Mouse (Mus musculus) kidney, adult 9 months (tissue): ENCODE data around the gene Arhgap9.
"Not testable (repeated sequence)": the region's sequence is repeated elsewhere in the genome, so short reads cannot be mapped to it uniquely, and the experiment has no call there.

Experiments used
- DNase-seq: peaks from one replicate; pipeline ENCODE4 v3.0.0; 2022

Arhgap9 gene

DNA sequence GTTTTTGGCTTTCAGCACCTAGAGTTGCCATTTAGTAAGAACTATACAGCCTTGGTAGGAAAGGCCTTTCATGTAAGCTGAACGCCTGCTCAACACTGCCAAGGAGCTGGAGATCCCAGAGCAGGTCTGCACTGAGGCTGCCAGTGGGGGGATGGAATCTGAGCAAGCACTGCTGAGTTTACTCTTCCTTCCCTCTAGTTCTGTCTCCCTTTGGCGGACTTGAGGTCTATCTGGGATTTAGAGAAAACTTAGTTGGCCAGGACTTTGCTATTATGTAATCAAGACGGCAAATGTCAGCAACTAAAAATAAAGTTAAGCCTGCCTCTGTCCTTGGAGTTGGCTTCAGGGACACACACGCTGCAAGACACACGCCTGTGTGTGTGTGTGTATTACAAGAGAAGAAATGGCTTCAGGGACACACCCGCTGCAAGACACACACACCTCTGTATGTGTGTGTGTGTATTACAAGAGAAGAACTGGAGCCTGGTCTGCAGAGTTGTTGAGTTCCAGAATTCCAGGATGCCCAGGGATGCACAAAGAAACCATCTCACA is 28.7 kb upstream of the Arhgap9 start:
- peak; percentile 70 for DNase-seq

DNA sequence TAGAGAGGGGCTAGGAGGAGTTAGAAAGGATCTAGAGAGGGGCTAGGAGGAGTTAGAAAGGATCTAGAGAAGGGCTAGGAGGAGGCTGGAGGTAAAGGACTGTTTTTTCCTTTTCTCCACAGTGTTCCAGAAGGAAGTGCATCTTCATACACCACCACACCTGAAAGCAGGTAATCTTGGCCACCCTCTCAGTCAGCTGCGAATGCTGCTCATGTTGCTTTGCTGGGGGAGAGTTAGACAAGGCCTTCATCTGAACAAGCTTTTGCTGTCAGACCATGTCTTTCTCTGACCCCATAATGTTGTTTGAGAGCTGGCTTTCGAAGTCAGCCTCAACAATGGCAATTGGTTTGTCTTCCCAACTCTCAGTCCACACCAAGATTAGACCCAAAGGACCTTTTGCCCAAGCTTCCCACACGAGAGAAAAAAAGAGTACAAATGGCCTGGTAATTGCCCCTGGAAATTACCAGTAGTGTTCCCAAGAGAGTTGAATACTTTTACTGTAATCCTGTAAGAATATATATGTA is 28.1 kb upstream of the Arhgap9 start:
- no peak for DNase-seq

DNA sequence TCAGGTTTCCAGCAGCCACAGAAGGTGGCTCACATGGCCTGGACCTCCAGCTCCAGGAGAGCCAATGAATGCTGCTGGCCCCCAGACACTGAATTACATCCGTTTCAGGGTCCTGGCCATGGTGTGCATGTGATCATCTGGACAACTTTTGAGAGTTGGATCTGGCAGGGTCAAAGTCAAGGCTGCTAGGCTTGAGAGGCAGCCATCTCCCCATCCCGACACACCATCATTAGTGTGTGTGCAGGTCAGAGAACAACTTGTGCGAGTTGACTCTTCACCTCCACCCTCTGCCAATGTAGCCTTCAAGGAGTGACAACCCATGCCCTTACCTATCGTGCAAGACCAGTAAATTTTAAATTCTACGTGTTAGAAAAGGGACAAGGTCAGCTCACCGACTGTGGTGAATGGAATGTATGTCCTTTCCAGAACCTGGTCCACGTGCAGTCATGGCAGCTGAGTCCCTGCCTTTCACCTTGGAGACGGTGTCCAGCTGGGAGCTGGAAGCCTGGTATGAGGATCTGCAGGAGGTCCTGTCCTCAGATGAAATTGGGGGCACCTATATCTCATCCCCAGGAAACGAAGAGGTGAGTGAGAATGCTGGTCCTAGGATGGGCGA is 26.8 kb upstream of the Arhgap9 start:
- peak; percentile 38 for DNase-seq

GRCm38 (mm10) chr10:127295986-127296794 is 25.6 kb upstream of the Arhgap9 start:
- DNase-seq, result no peak

GRCm38 (mm10) chr10:127297015-127297871 is 24.5 kb upstream of the Arhgap9 start:
- DNase-seq, result no peak

DNA sequence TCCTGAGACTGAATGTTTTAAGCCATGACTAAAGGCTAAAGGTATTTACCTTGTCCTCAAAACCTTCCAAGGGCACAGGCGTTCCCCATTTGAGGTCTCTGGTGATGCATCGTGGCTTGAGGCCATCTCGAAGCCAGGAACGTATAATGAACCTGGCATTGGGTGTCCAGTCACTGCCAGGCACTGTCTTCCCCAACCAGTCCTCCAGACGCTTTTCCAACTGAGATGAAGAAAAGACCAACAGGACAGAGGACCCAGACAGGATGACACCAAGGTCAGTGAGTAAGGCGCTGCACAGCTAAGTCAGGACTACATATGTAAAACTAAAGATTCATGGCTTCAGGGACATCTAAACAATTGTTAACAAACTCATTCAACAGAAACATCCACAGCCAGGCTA is 21.4 kb upstream of the Arhgap9 start:
- no peak for DNase-seq

- DNase-seq, result no peak
Observed at GRCm38 (mm10) chr10:127303136-127303535, 18.6 kb upstream of the Arhgap9 start.

GRCm38 (mm10) chr10:127309167-127309566 is 12.6 kb upstream of the Arhgap9 start:
- not testable (repeated sequence) for DNase-seq

GRCm38 (mm10) chr10:127310523-127311475 is 11.0 kb upstream of the Arhgap9 start:
- DNase-seq, result no peak

DNA sequence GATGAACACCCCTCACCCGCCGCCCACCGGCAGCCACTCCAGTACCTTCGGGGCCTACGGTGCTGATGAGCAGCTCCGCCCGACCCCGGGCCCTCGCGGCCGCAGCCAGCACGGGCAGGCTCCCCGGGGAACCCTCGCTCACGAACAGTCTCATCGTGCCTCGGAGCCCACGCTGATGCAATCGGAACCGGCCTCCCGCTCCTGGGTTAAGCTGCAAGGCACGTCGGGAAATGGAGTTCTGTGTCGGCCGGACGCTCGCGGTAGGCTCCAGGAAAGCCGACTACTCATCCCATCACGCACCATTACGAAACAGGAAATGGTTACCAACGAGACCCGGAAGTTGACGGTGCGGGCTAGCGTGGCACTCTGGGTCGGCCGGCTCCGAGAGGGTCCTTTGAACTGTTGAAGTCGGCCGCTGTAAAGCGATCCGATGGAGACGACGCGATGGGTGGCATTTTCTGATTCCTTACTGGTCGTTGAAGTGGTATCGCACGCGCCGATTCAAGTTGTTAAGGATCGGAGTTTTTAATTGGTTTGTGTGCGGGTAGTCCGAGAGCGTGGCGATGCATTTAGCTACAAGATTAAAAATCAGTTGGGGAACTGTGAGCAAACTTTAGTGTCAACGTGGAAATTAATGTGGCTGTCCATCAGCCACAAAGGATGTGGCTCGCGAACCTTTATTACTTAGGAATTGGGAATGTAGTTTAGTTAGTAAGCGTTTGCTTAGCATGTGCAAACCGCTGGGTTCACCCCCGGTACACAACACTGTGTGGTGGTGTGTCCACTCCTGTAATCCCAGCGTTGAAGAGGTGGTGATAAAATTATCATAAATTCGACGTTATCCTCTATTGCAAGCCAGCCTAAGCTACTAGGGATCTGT is 10.0 kb upstream of the Arhgap9 start, which contains the start of gene Mars:
Gene Mars, minus strand, starts transcription at position 311 of the 880 bp plus-strand sequence.
- peak; percentile 98 for DNase-seq

DNA sequence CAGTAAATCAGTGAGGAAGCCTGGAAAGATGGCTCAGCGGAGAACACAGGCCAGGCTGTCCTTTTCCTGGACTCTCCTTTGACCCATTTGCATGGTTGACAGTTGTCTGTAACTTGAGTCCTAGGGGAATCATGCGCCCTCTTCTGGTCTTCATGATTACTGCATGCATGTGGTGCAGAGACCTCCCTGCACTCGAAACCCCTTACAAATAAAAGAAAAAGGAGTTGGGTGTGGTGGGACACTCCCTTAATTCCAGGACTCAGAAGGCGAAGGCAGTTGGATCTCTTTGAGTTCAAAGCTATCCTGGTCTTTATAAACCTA is 9.4 kb upstream of the Arhgap9 start:
- peak; percentile 91 for DNase-seq

DNA sequence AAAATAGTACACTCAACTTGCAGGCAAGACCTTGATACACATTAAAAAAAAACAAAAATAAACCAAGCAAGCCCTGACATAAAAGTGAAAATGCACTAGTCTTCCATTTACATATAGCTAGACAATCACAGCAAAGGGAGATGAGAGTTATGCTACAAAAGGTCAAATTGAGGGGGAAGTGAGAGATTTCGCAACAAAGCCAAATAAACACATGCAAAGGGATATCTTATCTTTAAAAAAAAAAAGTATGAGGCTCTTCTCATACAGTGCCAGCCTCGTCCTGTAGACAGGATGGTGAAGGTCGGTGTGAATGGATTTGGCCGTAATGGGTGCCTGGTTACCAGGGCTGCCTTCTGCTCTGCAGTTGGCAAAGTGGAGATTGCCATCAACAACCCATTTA is 8.9 kb upstream of the Arhgap9 start:
- DNase-seq, result no peak

- DNase-seq, result not testable (repeated sequence)
Observed at GRCm38 (mm10) chr10:127313516-127313915, 8.2 kb upstream of the Arhgap9 start.

GRCm38 (mm10) chr10:127314950-127315349 is 6.8 kb upstream of the Arhgap9 start:
- DNase-seq, result not testable (repeated sequence)

DNA sequence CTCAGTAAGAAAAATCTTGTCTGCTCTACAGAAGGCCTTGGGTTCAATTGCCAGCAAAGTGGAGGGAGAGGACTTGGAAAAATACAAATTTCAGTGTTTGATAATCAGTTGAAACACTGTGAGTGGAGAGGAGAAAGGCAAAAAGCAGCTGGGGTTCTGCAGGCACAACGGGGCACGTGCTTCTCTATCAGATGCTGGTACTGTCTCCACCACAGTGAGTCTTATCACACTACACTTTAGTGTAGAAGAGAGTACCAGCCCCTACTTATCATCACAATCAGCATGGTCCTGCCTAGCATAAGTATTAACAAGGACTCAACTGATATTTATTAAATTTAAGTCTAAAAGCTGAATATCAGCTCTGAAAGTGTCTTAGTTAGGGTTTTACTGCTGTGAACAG is 4.5 kb upstream of the Arhgap9 start:
- DNase-seq, result no peak

- DNase-seq, result no peak
Observed at GRCm38 (mm10) chr10:127318009-127318408, 3.8 kb upstream of the Arhgap9 start.

DNA sequence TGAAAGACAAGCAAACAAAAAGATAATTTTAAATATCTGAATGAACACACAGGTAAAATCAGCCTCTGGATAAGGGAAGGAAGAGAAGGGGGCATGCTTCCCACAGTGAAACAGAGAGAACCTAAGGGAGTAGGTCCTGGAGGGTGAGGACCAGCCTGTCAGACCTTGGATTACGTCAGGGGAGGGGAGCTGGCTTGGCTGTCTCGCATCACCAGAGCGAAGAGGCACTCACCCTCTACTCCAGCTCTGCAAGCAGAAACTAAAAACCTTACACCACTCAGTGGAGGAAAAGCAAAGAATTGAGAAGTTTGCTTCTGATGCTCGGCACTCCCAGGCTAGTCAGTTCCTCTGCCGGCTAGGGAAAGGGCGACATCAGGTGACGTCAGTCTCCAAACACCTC is 1.8 kb upstream of the Arhgap9 start:
- no peak for DNase-seq

- no peak for DNase-seq
Observed at GRCm38 (mm10) chr10:127322178-127322577, 414 bp downstream of the Arhgap9 start.

DNA sequence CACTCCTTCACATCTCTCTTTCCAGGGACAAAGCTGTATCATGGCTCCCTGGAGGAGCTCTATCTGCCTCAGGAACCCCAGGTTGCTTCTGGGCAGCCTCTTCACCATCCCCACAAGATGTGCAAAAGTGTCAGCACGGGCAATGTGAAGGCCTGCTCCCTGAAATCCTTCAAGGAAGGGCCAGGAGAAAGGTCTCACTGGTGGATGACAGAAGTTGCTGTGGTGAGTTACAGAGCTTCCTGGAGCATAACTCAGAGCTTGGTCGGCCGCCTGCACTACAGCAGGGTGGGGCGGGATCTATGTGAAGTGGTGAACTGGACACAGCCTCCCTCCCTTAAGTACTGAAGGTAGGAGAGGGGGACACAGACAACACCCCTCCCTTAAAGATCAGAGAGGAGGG is 905 bp downstream of the Arhgap9 start:
- no peak for DNase-seq

- no peak for DNase-seq
Observed at GRCm38 (mm10) chr10:127323131-127323855, 1.5 kb downstream of the Arhgap9 start.
